Mouse (Mus musculus) B cell, adult 2 months (primary cell): ENCODE results near the gene Gins2.

Source experiments
- DNase-seq, 2 experiments: peaks; one replicate each; pipeline ENCODE4 v3.0.0; 2022

Gene Gins2

DNA sequence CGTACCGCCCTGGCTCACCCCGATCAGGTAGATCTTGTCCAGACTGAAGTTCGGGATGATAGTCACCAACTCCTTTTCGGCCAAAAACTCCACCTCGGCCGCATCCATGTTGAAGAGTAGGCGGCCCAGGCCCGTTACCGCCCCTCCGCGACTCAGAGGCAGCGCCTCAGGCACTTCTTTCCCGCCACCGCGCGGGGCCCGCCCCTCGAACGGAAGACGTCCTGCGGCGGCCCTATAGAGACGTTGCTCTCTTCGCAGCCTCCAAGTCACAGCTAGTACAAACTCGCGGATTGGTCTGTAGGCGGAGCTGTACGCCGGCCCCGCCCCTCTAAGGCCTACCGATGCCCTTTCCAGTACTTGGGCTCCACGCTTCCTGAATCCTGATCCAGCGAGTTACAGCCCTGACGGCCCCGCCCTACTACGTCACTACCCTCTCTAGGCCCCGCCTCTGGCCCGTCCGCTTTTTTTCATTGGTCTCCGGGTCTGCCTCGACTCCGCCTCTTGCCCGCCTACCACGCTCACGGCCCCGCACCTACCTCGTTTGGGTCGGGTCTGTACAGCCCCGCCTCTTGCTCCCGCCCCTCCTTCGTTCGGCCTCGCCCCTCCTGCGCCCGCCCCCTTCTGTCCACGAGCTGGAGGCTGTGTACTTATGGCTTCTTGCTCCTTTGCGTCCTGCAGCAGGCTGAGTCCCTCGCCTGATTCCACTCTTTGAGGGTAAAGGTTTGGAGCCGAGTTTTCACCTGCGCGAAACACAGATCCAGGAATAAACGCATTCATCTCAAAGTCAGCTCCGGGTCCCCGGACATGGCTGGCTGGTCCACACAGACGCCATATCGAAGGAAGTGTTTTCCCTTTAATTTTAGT lies at the start of gene Gins2:
Gene Gins2, minus strand, starts transcription at position 397 of the 864 bp plus-strand sequence.
- peak; percentile 98 to 99 for DNase-seq

DNA sequence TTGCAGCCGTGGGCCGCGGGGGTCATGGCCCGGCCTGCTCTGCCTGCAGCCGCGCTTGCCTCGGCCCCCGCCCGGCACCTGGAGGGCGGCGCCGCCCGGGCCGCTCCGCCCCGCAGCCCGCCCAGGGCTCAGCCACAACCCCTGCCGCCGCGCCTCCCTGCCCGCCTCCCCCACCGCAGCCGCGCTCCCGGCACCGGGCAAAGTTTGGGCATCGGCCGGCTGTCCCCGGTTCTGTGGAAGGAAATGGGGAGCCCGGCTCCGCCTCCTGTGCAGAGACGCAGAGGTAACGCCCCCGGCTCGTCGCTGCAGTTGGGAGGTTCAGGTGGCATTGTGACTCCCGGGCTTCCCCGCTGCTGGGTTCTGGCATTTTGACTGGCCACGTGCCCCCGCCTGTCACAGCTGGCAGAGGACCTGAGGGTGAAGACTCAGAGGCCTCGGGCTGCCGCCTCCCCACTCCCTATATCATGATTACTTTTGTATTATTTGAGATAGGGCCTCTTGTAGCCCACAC lies 45.3 kb upstream of the Gins2 start:
- peak; percentile 54 to 61 for DNase-seq

DNA sequence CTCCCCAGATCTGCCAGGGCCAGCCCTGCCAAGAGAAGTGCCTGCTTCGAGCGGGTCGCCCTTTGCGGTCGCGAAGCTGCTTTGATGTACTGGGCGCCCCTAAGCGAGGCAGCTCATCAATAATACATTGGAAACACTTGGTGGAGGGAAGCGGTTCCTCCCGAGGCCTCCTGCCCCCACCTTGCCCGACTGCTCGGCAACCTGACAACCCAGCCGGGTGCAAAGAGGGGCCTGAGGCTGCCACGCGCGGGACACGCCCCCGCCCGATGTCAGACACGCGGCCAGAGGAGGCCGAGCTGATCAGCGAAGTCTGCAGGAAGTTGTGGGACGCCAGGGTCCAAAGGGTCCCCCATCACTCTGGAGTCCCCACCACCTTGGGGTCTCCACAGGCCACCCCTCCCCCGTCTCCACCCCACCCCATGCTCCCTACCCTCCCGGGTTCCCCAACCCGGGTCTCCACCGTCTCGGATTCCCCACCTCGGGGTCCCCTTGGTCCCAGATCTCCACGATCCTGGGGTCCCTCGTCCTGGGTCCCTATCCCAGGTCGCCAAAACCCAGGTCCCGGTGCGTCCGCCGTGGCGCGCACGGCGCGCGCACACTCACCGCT lies 44.7 kb upstream of the Gins2 start:
- peak; percentile 16 to 23 for DNase-seq

DNA sequence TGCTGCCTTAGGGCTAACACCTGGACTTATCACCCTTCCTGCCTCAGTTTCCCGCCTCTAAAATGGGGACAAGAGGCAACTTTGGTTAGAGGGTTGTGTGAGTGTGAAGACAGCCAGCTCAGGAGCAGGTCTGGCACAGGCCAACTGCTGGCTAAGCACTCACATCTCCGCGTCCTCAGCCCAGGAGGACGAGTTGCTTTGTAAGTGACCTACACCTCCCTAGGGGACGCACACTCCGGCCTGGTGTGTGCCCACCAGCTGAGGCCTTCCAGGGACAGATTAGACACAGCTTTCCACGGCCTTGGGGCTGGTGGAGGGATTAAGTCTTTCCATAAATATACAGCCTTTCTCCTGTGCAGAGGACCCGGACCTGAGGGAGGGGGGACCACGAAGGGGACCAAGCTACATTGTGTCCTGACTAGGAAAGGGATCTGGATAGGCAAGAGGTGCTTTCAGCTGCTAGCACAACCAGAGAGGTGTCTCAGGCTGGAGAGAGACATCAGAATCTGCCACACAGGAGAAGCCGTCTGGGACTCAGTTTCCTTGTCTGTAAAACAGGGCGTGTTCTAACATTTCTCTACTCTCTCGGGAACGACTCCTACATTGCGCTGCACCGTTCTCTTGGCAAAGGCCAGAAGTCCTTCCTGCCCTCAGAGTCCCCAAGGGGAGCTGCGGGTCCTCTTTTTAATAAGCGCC lies 44.0 kb upstream of the Gins2 start:
- no peak for DNase-seq

DNA sequence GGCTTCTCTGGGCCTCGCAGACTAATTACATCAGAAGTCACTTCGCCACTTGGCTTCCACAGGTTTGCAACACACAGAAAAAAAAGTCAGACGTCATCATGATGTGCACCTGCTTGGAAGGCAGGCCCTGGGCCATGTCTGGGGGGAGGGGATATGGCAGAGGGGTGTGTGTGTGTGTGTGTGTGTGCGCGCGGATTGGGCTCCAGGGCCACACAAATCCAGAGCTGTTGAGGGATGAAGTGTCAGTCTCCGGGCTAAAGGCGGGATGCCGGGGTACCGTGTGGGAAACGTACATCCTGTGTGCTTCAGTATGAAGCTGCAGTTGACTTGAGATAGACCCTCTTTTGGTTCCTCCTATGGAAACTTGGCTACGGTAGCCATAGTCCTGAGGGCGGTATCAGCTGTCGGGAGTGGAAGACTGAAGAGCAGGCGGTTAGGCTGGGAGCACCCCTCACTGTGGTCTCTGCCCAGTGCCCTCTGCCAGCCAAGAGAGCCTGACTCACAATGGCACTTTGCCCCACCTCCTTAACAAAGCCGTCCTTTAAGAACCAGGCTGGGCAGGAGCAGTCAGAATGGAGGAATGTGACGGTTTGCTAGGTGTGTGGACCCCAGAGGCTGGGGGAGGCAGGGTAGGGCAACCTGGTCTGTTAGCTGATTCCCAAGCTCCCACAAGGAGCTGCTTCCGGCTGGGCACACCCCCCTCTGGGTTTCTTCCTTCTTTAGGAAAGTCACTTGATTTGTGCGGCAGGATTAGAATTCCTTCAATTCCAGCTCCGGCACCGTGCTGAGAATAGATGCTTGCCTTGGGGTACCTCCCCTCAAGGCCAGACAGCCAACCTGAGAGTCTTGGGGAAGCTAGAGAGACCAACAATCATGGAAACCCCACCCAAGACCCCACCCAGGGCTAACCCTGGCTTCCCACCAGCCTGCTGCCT lies 42.6 kb upstream of the Gins2 start:
- DNase-seq: no peak

DNA sequence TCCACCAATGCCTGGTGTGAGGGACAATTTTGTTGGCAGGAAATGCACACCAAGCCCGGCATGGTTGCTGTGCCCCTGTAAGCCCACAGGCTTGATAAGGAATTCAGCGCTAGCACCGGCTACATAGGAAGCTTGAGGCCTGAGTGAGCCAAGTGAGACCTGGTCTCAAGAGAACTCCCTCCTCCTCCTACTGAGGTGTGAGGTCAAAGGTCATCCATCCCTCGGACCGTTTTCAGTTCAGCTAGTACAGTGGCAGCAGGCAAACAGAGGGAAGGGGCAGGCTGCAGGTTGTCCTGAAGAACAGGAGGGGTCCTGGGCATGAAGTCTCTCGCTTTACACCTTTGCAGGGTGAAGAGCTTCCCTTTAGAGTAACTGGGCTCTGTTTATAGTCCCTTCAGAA lies 41.7 kb upstream of the Gins2 start:
- DNase-seq: no peak

DNA sequence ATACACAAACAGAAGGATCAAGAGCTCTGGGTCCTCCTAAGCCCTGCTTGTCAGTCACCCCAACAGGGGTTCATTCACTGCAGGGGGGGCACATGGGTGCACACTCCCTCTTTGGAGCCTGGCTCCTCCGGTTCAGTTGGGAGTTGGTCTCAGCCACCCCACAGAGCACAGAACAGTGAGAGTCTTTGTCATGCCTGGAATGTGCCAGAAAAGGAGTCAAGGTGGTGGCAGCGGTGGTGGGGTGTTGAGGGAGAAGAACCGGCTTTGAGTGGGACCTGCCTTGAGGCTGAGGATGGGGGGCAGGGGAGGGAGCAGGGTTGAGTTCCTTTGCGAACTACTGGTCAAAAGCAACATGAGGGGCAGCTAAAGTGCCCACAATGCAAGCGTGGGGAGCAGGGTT lies 40.9 kb upstream of the Gins2 start:
- no peak for DNase-seq

DNA sequence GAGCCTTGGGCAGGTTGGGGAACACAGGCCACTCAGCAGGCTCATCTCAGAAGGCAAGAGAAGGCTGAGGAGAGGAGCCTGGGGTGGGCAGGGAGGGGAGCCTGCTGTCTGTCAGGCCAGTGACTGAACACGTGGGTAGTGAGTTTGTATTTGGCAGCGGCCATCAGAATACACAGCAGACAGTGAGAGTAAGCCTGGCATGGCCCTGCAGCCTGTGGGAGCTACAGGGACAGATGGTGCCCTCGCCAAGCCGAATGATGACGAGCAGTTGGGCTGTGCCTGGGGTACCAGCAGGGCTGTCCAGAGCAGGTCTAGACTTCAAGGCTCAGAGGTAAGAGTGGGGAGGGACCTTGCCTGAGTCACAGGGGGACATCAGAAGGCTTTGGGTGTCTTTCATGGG lies 38.2 kb upstream of the Gins2 start:
- no peak for DNase-seq

DNA sequence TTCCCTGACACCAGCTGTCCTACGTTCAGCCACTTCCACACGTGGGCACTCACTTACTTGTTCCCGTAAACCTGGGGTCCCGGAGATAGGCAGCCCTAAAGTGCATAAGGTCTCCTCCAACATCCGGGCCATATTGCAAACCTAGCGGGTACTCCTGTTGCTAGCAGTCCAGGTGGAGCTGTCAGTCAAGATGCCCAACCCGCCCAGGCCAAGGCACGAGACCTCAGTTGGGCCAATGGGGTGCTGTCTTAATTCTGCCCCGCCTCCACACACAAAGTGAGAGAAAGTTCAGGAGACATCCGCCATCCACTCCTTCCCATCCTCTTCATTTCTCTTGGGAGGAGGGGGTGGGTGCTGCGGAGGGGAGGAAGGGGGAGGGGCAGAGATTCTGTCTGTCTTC lies 37.4 kb upstream of the Gins2 start:
- DNase-seq: no peak

DNA sequence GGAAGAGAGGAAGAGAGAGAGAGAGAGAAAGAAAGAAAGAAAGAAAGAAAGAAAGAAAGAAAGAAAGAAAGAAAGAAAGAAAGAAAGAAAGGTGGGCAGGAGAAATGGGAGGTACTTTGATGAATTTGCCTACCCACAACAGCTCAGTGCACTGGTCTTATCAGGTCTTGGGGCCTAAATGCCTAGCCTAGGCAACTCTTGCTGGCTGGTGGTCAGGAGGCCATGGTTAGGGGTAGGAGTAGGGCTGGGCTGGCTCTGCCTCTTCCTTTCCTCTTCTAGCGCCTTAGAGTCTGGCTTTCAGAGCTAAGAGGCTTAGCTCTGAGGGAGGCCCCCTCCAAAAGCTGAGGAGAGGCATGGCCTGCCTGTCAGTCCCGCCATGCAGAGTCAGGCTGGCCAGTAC lies 34.5 kb upstream of the Gins2 start:
- no peak for DNase-seq

DNA sequence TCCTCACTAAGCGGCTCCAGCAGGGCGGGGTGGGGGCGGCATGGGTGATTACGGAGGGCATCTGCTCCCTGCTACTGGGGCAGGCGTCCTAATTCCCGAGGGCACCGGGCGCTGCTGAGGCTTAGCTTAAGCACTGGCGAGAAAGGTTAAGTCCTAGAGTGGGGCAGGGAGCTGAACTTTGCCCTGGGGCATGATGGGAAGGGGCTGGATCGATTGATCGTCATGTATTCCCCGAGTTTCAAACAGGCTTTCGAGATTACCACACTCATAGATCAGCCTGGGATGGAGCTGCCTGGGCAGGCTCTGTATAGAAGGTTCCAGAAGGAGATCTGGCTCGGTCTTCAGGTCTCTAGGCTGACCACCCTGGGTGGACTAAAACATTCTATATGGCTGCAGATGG lies 33.1 kb upstream of the Gins2 start:
- no peak for DNase-seq

DNA sequence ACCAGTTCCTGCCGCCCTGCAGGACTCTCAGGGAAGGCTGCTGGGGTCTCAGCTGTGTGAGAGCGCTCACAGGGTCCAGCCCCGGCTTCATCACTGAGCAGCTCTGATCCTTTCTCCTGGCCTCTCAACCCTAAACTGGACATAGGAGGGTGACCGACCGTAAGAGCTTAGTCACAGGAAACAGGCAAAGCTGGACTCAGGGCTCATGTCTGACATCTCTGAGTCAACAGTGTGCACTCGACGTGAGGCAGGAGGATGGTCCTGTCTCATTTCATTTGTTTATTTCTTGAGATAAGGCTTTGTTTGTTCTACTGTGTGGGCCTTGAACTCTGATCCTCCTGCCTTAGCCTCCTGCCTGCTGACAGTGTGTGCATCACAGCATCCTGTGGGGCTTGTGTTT lies 31.3 kb upstream of the Gins2 start:
- DNase-seq: no peak

DNA sequence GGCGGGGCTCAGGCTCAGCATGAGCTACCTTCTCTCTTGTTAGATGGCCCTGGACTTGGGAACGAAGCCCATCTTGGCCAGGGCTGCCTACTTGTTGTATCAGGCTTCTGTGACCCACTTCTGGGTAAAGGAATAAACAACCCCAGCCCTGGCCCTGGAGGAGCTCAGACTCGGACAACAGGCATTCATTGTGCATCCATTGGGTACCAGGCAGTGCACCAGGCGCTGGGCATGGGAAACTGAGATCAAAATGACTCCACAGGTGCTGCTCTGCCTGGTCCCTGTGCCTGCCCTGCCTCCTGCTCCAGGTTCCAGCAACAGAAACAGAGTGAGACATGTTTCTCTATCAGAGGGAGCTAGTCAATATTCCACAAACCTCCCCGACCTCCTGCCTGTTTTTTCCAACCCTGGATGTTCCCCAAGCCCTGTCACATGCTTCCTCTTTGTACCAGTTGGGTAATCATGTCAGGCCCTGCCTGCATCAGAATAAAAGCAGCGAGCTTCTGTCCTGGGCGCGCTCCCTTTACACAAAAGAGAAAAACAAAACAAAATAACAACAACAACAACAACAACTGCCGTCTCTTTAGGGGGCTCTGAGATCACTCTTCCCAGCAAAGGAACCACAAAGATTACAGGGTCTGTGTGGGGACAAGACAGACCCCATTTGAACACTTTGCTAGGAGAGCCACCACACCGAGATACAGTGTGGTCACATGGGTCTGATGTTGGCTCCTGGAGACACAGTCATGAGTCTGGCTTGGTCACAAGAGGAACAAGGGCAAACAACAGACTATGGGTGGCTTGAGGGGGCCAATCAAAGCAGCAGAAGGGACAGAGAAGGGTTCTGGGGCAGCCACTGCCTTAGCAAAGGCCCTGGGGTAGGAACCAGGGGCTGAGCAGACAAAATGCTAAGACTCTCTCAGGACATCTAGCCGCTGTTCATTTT lies 30.4 kb upstream of the Gins2 start:
- DNase-seq: no peak

DNA sequence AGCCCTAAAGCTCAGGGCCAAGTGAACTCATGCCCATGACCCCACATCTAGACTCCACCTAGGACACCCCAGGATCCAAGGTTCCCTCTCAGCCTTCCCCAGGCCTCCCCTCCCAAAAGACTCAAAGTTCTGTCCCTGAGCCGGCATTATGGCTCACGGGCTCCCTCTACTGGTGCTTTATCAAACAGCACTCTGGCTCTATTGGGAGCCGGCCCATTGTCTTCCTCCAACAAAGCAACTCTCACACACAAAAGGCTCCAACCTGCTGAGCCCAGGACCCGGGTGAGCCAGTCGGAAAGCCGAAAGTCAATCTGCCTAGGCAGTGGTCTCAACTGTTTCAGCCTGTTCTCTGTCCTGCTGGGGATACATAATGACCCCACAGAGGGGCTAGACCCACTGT lies 29.0 kb upstream of the Gins2 start:
- DNase-seq: peak; percentile 80 to 82

DNA sequence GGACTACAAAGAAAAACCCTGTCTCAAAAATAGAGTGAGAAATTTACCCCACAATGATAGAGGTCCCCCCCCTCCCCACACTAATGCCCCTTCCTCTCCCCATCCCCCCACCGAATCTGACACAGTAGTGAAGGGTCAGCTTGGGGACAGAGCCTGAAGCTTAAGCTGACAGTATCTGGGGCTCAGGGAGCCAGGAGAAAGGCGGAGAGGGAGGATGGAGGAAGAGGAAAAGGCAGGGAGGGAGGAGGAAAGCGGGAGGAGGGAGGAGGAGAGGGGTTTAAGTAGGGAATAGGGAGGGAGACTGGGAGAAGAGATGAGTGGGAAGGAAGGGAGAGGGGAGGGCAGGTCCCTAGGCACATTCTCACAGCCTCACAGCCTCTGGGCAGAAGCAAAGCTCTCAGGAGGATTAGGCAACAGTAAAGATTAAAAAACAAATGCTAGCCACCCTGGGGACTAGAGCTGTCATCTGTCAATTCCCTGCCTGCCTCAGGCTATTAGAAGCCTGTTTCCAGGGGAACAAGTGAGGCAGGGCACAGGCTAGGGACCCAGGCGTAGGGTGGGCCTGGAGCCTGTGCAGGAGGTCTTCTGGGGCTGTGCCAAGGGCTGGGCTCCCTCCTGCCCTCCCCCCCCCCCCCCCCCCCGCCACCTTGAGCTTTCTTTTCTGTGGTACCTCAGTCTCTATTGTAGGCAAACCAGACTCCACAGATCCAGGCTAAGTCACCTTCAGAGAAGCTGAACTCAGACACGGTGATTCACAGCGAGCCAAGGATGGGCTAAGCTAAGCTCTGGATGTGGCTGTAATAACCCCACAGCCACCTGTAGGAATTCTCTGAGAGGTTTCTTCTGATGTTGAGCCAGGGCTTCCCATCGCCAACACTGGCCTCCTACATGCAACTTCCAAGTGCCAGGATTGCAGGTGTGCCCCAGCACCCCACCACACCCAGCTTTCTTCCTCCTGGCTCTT lies 27.8 kb upstream of the Gins2 start:
- no peak for DNase-seq

DNA sequence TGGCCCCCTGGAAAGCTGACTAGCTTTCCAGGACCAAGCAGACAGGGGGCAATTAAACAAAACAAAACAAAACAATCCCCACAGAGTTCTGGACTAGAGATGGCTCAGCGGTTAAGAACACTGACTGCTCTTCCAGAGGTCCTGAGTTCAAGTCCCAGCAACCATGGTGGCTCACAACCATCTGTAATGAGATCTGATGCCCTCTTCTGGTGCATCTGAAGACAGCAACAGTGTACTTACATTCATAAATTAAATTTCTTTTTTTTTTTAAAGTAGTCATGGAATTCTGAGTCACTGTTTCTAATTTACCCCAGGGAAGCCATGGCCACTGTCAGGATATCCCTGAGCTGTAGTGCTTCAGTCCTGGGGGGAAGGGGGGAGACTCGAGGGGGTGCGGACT lies 25.4 kb upstream of the Gins2 start:
- DNase-seq: no peak

DNA sequence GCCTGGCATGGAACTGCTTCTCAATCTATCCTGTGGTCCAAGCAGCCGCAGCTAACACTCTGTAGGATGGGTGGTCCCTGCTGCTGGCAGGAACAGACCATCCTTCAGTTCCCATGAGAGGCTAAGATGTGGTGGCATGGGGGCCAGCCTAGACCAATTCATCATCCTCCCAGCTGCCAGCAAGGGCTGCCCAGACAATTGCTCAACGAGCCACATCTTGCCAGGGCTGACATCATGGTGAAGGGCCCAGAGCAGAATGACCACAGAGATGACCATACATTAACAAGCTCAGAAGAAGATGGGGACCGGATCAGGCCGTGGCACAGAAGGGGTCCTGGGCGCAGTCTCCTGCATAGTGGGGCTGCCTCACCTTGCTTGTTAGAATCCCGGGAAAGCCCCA lies 21.7 kb upstream of the Gins2 start:
- no peak for DNase-seq

DNA sequence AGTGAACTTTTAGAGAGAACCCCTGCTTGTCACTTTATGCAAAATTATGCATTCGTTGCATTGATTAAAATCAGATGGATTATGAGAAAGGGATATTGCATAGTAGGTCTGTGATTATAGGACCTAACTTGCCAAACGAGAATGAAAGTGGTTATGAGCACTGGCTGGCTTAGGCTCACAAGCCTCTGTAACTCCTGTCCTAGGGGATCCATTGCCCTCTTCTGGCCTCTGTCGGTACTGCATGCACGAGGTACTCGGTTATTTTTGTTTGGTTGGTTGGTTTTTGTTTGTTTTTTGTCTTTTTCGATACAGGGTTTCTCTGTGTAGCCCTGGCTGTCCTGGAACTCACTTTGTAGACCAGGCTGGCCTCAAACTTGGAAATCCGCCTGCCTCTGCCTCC lies 18.8 kb upstream of the Gins2 start:
- DNase-seq: peak; percentile 87

DNA sequence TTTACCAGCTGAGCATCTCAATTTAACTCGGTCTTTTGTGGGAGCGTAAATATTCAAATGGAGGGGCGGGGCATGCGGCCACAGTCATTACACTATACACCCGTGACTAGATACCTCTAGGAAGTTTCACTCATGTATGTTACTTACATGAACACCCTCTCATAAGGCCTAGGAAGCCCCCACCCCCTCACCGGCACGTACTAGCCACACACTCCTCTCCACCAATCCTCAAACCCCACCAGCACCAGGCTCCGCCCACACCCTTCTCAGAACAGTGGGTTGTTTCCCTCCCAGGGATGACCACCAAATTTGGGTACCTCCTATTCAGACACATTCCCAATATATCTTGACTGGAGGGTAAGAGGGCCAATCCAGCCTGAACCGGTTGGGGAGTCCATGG lies 18.4 kb upstream of the Gins2 start:
- peak in 1 of 2 experiments; percentile 9 for DNase-seq

DNA sequence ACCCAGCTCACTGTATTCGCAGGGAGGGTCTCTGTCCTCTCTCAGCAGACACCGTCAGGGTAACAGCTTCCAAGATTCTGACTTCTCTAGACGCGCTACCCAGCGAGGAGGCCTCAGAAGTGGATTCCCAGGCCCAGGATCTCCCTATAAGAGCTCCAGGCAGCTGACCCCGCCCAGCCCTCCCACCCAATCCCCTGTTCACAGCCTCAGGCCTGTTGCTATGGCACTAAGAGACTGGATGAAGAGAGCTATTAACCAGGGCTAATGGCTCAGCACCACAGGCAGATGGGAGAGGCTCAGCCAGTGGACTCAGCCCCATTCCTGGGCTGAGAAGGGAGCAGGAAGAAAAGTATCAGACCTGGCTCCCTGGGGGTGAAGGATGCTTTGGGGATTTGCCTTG lies 13.6 kb upstream of the Gins2 start:
- DNase-seq: no peak
